Mouse (Mus musculus) lung, postnatal 4 days (tissue): ENCODE results near the gene Xlr.
"Not testable (repeated sequence)": the region's sequence is repeated elsewhere in the genome, so short reads cannot be mapped to it uniquely, and the experiment has no call there.

Experiments used
- DNase-seq, 2 experiments: peaks; one replicate each; pipeline ENCODE4 v3.0.0; 2021

The Xlr gene

GRCm38 (mm10) chrX:53797519-53797918 is at the start of gene Xlr:
Xlr (minus strand) TSS chrX:53797706.
- not testable (repeated sequence) for DNase-seq

- no peak for DNase-seq
Observed at GRCm38 (mm10) chrX:53799074-53799473, 1.6 kb upstream of the Xlr start.

- no peak for DNase-seq
Observed at GRCm38 (mm10) chrX:53776276-53776675, 21.2 kb downstream of the Xlr start, which contains the start of gene Zfp36l3. Zfp36l3 (minus strand) TSS chrX:53776394.

GRCm38 (mm10) chrX:53757736-53758135 is 39.8 kb downstream of the Xlr start, which contains the start of gene 1700013H16Rik:
1700013H16Rik (minus strand) TSS chrX:53757831.
- DNase-seq: no peak

GRCm38 (mm10) chrX:53752851-53753250 is 44.7 kb downstream of the Xlr start:
- DNase-seq: no peak

- DNase-seq: no peak
Observed at GRCm38 (mm10) chrX:53728967-53729366, 68.5 kb downstream of the Xlr start.
